Mouse (Mus musculus): ENCODE measurements around the gene Megf11. TPM values are rescaled to one million over a fixed set of nuclear protein-coding genes. Genes with fewer than 3 reads are reported as not detected.

The Megf11 gene
- 3.0 and 3.2 TPM in 2 replicates for polyA plus RNA-seq (2012; rRNA removed)

DNA sequence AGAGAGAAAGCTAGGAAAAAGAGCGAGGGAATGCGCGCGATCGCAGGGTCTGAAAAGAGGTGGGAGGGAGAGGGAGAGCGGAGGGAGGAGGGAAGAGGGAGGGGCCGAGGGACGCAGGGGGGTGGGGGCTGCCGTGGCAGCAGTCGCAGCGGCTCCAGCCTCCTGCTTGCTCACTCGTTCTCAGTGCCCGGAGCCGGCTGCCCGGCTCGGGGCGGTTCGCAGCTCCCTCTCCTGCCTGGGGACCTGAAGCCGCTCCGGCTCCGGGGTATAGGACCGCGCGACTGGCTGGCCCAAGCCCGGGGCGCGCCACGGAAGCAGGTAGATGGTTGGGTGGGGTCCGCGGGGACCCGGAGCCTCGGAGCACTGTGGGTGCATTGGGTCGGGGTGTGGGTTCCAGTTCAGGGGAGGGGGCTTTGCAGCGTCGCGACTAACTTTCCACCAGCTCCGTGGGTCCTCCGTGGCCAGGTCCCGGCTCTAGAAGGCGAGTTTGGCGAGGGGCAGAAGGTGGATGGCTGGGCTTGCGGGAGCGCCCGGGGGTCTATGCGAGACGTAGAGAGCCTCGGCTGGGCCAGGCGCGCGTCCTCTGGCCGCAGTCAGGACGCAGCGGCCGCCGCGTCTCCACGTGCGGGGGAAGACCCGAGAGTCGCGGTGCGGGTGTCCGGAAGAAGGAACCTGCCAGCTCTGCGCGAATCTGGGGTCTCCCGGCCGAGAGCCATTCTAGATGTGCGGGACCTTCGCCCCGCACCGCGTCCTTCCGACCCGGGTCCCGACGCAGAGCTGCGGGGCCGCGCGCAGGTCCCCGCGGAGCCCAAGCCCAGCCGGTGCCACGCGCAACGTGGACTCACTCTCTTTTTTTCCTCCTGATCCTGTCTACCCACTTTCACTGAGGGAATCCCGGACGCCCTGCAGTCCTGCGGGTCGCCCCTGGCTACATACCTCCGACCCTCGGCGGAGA, at the start of gene Megf11:
TSS of gene Megf11 (plus strand) at position 116 of the 955 bp plus-strand sequence.

DNA sequence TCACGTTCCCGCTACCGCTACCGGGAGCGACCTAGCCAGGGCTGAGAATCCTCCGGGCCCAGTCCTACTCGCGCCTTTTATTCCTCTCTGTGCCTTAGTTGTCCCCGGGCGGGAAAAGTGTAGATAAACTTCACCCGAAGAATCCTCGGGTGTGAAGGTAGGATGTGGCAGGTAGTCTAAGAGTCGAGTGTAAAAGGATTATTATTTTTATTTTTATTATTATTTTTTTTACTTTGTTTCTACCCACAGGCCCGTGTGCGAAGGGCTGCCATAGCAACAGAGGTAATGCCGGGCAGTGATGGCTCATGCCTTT, 44.2 kb upstream of the Megf11 start, which contains the start of gene Dis3l:
TSS of gene Dis3l (minus strand) at position 35 of the 313 bp plus-strand sequence.

DNA sequence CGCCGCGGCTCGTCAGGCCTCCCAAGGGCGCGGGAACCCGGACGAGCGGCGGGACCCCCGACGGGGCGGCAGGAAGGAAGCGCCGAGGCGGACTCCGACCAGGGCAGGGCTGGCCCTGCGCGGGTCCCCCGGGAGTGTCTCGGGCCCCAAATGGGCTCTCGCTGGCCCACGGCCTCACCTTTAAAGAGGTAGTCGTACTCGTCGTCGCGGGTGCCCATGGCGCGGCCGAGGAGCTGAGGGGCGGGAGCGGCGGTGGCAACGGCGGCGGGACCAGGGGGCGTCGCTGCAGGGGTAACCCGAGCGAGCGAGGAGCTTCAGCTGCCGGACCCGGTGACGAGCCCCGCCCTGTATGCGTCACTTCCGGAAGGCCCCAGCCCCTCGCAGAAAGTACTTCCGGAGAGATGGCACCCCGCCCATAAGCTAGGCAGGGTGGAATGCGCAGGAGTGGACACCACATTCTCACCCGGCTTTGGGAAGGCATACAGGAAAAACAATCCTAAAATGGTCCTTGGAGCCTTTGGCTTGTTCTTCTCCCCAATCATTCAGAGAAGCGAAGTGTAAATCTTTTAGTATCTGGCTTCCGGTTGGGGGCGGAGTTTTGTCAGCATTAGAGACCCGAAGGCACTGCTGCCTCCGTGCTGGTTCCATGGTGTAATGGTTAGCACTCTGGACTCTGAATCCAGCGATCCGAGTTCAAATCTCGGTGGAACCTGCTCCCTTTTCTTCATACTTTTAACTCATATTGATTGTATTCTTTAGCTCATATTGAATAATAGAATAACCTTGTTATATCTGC, 352.2 kb downstream of the Megf11 start, which contains the start of gene Rab11a:
TSS of gene Rab11a (minus strand) at position 353 of the 796 bp plus-strand sequence.

Other genes starting within 250 kb of the Megf11 start
- 84.7 and 112 TPM in 2 replicates for gene Zwilch, start 212.5 kb upstream of the Megf11 start, polyA plus RNA-seq (2012; rRNA removed)
- 1,401 and 1,688 TPM in 2 replicates for gene Rpl4, start 212.3 kb upstream of the Megf11 start, polyA plus RNA-seq (2012; rRNA removed)
- 23.2 and 28.4 TPM in 2 replicates for gene Snapc5, start 206.4 kb upstream of the Megf11 start, polyA plus RNA-seq (2012; rRNA removed)
- 0.10 TPM in 1 of 2 replicates, not detected in the other for gene Uchl4, start 150.4 kb upstream of the Megf11 start, polyA plus RNA-seq (2012; rRNA removed)
- 43.4 and 49.0 TPM in 2 replicates for gene Map2k1, start 132.0 kb upstream of the Megf11 start, polyA plus RNA-seq (2012; rRNA removed)
- 145 and 194 TPM in 2 replicates for gene Tipin, start 104.0 kb upstream of the Megf11 start, polyA plus RNA-seq (2012; rRNA removed)
- gene Dis3l, start 44.3 kb upstream of the Megf11 start, polyA plus RNA-seq (2012; rRNA removed), result 17.3 and 17.7 TPM in 2 replicates